Mouse (Mus musculus): Measurements from ENCODE around the gene Opn4. TPM values are rescaled to one million over a fixed set of nuclear protein-coding genes. Genes with fewer than 3 reads are reported as not detected.

Gene Opn4
- total RNA-seq, 2 experiments from 2014 or later: not detected

DNA sequence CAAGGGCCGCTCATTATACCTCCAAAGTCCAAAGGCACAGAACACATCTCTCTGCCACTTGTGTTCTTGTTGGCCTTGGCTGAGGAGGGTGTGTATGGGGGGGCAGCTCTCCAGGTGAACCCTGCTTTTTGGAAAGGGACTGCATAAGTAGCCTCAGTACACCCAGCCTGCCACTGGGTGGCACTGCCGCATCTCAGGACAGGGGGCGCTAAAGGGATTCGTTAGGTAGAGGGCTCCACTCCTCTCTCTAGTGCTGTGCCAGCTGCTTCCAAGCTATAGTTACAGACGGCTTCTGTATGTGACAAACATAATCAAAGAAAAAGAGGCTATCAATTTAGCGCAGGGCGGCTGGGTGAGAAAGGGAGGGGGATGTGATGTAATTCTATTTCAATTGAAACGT is 16.9 kb upstream of the Opn4 start:
- peak; percentile 78 to 86 for DNase-seq (ENCODE audit: extremely low spot score in 1 of 2, low spot score in 2 of 2)
- intact Hi-C loops (cut with DNase I): loop anchor here (1.0 to 2.0 kb wide), 2 partner anchors 152 to 161 kb away; no protein-coding TSS in a partner anchor
- peak; percentile 98 for TF ChIP-seq CTCF (IDR thresholded peaks at IDR 0.05)
- H3K27ac ChIP-seq: no peak overlapping the region
- no peak overlapping the region for H3K4me3 ChIP-seq

DNA sequence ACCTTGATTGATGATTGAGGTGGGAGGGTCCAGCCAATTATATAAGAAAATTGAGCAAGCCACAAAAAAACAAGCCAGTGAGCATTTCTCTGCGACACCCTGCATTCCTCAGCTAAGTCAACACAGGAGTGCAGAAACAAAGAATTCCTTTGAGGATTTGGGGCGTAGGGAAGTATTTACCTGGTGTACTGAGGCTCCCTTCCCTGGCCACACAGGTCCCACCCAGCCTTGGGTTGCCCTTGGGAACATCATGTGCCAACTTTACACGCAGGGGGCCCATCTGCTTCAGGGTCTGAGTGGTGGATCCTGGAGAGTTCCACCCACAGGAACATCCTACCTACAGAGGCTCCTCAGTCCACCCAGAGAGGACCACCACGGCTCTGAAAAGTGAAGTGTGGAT is 15.7 kb upstream of the Opn4 start:
- TF ChIP-seq CTCF (IDR thresholded peaks at IDR 0.05): no peak
- Histone ChIP-seq H3K4me3 (no peak overlapping the region), H3K27ac (no peak overlapping the region)
- intact Hi-C loops (cut with DNase I): loop anchor here (1.0 to 2.0 kb wide), 2 partner anchors 153 to 163 kb away; no protein-coding TSS in a partner anchor
- no peak for DNase-seq (ENCODE audit: extremely low spot score in 1 of 2, low spot score in 2 of 2)

DNA sequence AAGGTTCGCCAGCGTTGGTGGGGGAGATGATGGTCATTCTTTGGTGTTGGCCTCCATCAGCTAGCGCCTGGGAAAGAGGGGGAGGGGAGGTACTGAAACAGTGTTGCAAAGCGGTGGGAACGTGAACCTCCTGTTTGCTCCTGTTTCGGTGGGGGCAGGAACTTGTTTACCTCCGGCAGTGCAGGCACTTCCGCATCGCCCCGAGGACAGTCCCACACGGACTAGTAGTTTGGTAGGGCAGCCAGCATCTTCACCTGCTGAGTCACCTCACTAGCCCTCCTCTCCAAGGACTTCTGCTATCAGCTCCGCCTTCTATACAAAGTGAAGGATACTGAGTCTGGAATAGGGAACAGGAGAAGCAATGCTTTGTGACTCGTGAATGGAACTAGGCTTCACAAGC is 15.1 kb upstream of the Opn4 start:
- no peak for DNase-seq (ENCODE audit: extremely low spot score in 1 of 2, low spot score in 2 of 2)
- Histone ChIP-seq H3K27ac (no peak overlapping the region), H3K4me3 (no peak overlapping the region)
- intact Hi-C loops (cut with DNase I): no loop called here
- TF ChIP-seq CTCF (IDR thresholded peaks at IDR 0.05): no peak

- H3K27ac ChIP-seq: no peak overlapping the region
- no peak for TF ChIP-seq CTCF (IDR thresholded peaks at IDR 0.05)
- no peak overlapping the region for H3K4me3 ChIP-seq
- intact Hi-C loops (cut with DNase I): no loop called here
- DNase-seq (ENCODE audit: extremely low spot score in 1 of 2, low spot score in 2 of 2): no peak
Measured at GRCm38 (mm10) chr14:34614551-34614950, 14.6 kb upstream of the Opn4 start.

- H3K27ac ChIP-seq: no peak overlapping the region
- TF ChIP-seq CTCF (IDR thresholded peaks at IDR 0.05): no peak
Measured at GRCm38 (mm10) chr14:34613523-34613922, 13.6 kb upstream of the Opn4 start.

GRCm38 (mm10) chr14:34612222-34612621 is 12.3 kb upstream of the Opn4 start:
- intact Hi-C loops (cut with DNase I): no loop called here
- no peak for DNase-seq (ENCODE audit: extremely low spot score in 1 of 2, low spot score in 2 of 2)
- Histone ChIP-seq H3K4me3 (no peak overlapping the region), H3K27ac (no peak overlapping the region)
- TF ChIP-seq CTCF (IDR thresholded peaks at IDR 0.05): peak; percentile 36

More at GRCm38 (mm10) chr14:34613523-34613922, 13.6 kb upstream of the Opn4 start:
- no peak for DNase-seq (ENCODE audit: extremely low spot score in 1 of 2, low spot score in 2 of 2)
- intact Hi-C loops (cut with DNase I): no loop called here
- H3K4me3 ChIP-seq: no peak overlapping the region

- Histone ChIP-seq H3K4me3 (no peak overlapping the region), H3K27ac (no peak overlapping the region)
- intact Hi-C loops (cut with DNase I): no loop called here
- no peak for DNase-seq (ENCODE audit: extremely low spot score in 1 of 2, low spot score in 2 of 2)
- no peak for TF ChIP-seq CTCF (IDR thresholded peaks at IDR 0.05)
Measured at GRCm38 (mm10) chr14:34611591-34611990, 11.6 kb upstream of the Opn4 start.

DNA sequence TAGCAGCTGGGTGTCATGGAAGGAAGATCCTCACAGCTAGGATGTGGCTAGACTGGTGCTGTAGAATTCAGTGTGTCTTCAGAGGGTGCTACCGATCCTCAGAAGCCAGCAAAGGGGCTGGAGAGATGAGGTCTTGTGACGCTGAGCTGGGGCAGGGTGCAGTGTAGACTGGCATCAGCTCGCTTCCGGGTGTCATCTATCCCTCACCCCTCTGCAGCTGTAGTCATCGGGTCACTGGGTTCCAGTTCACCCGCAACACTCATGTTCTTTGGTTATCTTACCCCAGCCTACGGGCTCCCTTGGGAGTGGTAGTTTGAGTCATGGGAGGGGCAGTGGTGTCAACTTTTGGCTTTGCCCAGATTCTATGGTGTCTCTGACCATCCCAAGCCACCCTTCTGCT is 2.0 kb upstream of the Opn4 start:
- Histone ChIP-seq H3K27ac (no peak overlapping the region), H3K4me3 (no peak overlapping the region)
- TF ChIP-seq CTCF (IDR thresholded peaks at IDR 0.05): no peak
- intact Hi-C loops (cut with DNase I): no loop called here
- DNase-seq (ENCODE audit: extremely low spot score in 1 of 2, low spot score in 2 of 2): no peak

- Histone ChIP-seq H3K4me3 (no peak overlapping the region), H3K27ac (no peak overlapping the region)
- peak; percentile 25; the same call in 1 of the 2 replicates for TF ChIP-seq CTCF (IDR thresholded peaks at IDR 0.05)
- intact Hi-C loops (cut with DNase I): no loop called here
- DNase-seq (ENCODE audit: extremely low spot score in 1 of 2, low spot score in 2 of 2): no peak
Measured at GRCm38 (mm10) chr14:34595596-34596255, 4.2 kb downstream of the Opn4 start.

- intact Hi-C loops (cut with DNase I): no loop called here
- H3K27ac ChIP-seq: no peak overlapping the region
Measured at GRCm38 (mm10) chr14:34591741-34592535, 8.0 kb downstream of the Opn4 start.

DNA sequence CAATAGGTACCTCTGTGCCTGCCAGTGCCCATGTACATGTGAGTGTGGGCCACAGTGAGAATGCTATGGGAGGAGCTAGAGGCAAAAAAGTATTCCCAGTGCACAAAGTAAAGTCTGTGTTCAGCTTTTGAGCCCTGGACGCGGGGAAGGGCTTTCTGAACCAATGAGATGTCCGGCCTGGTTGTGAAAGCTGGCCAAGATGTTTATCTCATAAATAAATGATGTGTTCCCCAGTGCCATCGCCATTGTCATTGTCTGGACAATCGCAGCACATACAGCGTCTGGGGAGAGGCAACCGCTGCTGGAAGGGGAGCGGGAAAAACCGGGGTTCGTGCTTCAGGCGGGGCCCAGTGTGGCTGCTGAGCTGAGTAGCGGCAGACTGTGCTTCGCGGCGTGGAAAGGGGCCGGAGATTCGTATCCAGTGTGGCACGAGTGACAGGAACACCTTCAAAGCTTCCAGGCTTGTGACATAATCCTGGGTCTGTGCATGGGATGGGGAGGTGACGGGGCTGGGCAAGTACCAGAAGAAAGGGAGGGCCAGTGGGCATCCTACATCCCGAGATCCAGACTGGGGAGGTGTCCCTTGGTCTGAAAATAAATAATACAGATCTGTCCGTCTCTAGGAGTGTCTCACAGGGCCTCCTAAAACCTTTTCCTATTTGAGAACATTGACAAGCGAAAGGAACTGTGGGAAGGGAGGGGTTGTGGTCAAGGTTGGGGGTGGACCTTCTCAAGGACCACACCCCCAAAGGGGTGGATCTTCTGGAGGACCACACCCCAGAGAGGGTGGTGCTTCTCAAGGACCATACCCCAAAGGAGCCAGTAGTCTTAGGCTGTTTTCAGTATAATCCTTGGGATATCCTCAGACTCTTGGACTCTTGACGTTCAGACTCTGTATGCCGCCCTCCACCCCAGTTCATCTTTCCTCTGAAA is 8.9 kb downstream of the Opn4 start:
- DNase-seq (ENCODE audit: extremely low spot score in 1 of 2, low spot score in 2 of 2): no peak
- peak overlapping the region; percentile 13; the same call in 1 of the 2 replicates for H3K4me3 ChIP-seq
- TF ChIP-seq CTCF (IDR thresholded peaks at IDR 0.05): no peak
- intact Hi-C loops (cut with DNase I): no loop called here
- H3K27ac ChIP-seq: peak overlapping the region; percentile 69

More at GRCm38 (mm10) chr14:34591741-34592535, 8.0 kb downstream of the Opn4 start:
- H3K4me3 ChIP-seq: no peak overlapping the region
- no peak for DNase-seq (ENCODE audit: extremely low spot score in 1 of 2, low spot score in 2 of 2)
- TF ChIP-seq CTCF (IDR thresholded peaks at IDR 0.05): no peak

Measured in left cerebral cortex, adult 2 months (tissue).